Comparison of ENCODE assay signal across 38 mouse cellular contexts in the genomic region with DNA sequence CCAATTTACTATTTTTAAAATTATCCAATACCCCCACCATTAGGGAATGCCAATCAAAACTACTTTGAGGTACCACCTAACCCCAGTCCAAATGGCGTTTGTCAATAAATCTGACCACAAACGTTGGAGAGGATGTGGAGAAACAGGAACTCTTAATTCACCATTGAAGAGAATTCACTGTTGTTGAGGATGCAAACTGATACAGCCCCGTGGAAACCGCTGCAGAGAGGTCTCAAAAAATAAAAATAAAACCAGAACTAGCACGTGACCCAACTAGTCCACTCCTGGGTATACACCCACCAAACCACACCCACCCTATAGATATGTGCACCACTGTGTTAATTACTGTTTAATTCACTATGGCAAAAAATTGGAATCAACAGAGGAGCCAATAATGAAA. TPM values are rescaled to one million over a fixed set of nuclear protein-coding genes. Genes with fewer than 3 reads are reported as not detected.
DNase-seq lines count a peak whose midpoint lies in the region; ATAC-seq and TF ChIP-seq lines count a peak whose summit lies in the region.
"Had no signal": no experiment of that assay in that cellular context is flagged by ENCODE, and none has a peak within 500 bp of the region (broad histone marks: within the 10 kb centered on the region; RNA-seq: fewer than 3 reads in every experiment).

No protein-coding gene starts in this region.

- peaks cover 12% of the 10 kb centered on the region for H3K27me3 ChIP-seq in CH12.LX (replicated peaks)
- H3K27me3 ChIP-seq in liver, embryonic 16.5 days (ENCODE audit: control insufficient read depth, insufficient read depth, low read depth, low read length): no peaks in the 10 kb centered on the region
- H3K27me3 ChIP-seq in forebrain, embryonic 16.5 days (replicated peaks; ENCODE audit: control insufficient read depth, insufficient read depth, low read length): no peaks in the 10 kb centered on the region
- H3K27me3 ChIP-seq: embryonic facial prominence, embryonic 15.5 days; forebrain, embryonic 15.5 days; heart, embryonic 15.5 days; hindbrain, embryonic 12.5 days; intestine, embryonic 15.5 days; neural tube, embryonic 15.5 days; Patski had no signal

- dilution Hi-C loops in CH12.LX (cut with MboI; ENCODE audit: extremely low pct_ligation_motif_present, extremely low pct_unique_long_range_greater_than_20kb, low sequenced_read_pairs): no loop called here

- in situ Hi-C loops in CH12.LX (cut with MboI; ENCODE audit: low pct_ligation_motif_present, low pct_unique_long_range_greater_than_20kb, low sequenced_read_pairs): no loop called here

- no peak overlapping the region for H3K27ac ChIP-seq in CH12.LX (ENCODE audit: insufficient read depth, low read depth)
- H3K27ac ChIP-seq in liver, embryonic 16.5 days (ENCODE audit: low read length): no peak overlapping the region; the same call in 1 of the 2 replicates
- H3K27ac ChIP-seq in forebrain, embryonic 16.5 days (ENCODE audit: low read length): no peak overlapping the region
- H3K27ac ChIP-seq: embryonic facial prominence, embryonic 10.5 days; embryonic facial prominence, embryonic 15.5 days; forebrain, embryonic 10.5 days; forebrain, embryonic 15.5 days; heart, embryonic 10.5 days; hindbrain, embryonic 12.5 days; hindbrain, postnatal 0 days; kidney, postnatal 0 days; limb, embryonic 12.5 days; neural tube, embryonic 15.5 days had no signal

- no peak for TF ChIP-seq POLR2A in CH12.LX (IDR thresholded peaks at IDR 0.05; ENCODE audit: low read depth, low read length)

- TF ChIP-seq RAD21 in CH12.LX (IDR thresholded peaks at IDR 0.05; ENCODE audit: low read depth, low read length): no peak

- no peak overlapping the region for H3K4me3 ChIP-seq in CH12.LX (replicated peaks in 1 of 3; ENCODE audit: low read depth in 2 of 3, low read length in 2 of 3, poor library complexity in 1 of 3)
- peak overlapping the region; percentile 18; the same call in 1 of the 2 replicates for H3K4me3 ChIP-seq in liver, embryonic 16.5 days (ENCODE audit: low read depth, low read length)
- H3K4me3 ChIP-seq in forebrain, embryonic 16.5 days (replicated peaks; ENCODE audit: low read length): no peak overlapping the region
- H3K4me3 ChIP-seq: embryonic facial prominence, embryonic 10.5 days; embryonic facial prominence, embryonic 15.5 days; forebrain, embryonic 10.5 days; forebrain, embryonic 15.5 days; heart, embryonic 10.5 days; heart, embryonic 15.5 days; hindbrain, embryonic 12.5 days; intestine, embryonic 15.5 days; limb, embryonic 12.5 days; neural tube, embryonic 15.5 days had no signal

- WGBS in liver, embryonic 16.5 days (ENCODE audit: insufficient replicate concordance): 14% methylated on average over 5 of the region's 5 CpGs
- WGBS in forebrain, embryonic 16.5 days: 78% methylated on average over 5 of the region's 5 CpGs

- no peak for DNase-seq in CH12.LX (ENCODE audit: extremely low read depth)
- no peak for DNase-seq in urinary bladder, postnatal 25 days (ENCODE audit: low spot score)
- DNase-seq in urinary bladder, postnatal 14 days (ENCODE audit: low spot score): no peak
- no peak for DNase-seq in adrenal gland, adult 18-20 months (ENCODE audit: low spot score in 2 of 2)
- DNase-seq: adrenal gland, postnatal 14 days; B cell, adult 2 months; cerebellum, adult 11-12 months; cerebellum, adult 9-11 months; gastrocnemius, postnatal 14 days; heart, adult 11 months; kidney, adult 8-10 months; kidney, postnatal 4 days; lung, adult 18-20 months; lung, postnatal 4 days; midbrain, embryonic 14.5 days; retina, postnatal 1 day; right cerebral cortex, postnatal 25 days; spleen, adult 18-20 months; thymus, adult 18-20 months; thymus, postnatal 25 days had no signal

- no peaks in the 10 kb centered on the region for H3K79me2 ChIP-seq in CH12.LX (replicated peaks; ENCODE audit: control insufficient read depth, extremely low read depth, insufficient read depth, poor library complexity, severe bottlenecking)

- H3K4me1 ChIP-seq in CH12.LX (ENCODE audit: control insufficient read depth in 1 of 2, insufficient read depth in 2 of 2): peaks cover 0 to 3% of the 10 kb centered on the region in 2 experiments; a peak in 2 of 4 replicates
- peaks cover 26% of the 10 kb centered on the region for H3K4me1 ChIP-seq in liver, embryonic 16.5 days (ENCODE audit: control insufficient read depth, low read depth, low read length)
- H3K4me1 ChIP-seq in forebrain, embryonic 16.5 days (replicated peaks; ENCODE audit: control insufficient read depth, insufficient read depth, low read length): no peaks in the 10 kb centered on the region
- H3K4me1 ChIP-seq: forebrain, embryonic 15.5 days; hindbrain, embryonic 12.5 days; neural tube, embryonic 15.5 days had no signal

- peak; percentile 85 for ATAC-seq in common myeloid progenitor, adult 5-6 weeks (replicated peaks; ENCODE audit: low read depth, poor library complexity, severe bottlenecking)
- peak; percentile 22 to 48; a peak in 1 of 4 replicates for ATAC-seq in hematopoietic stem cell, adult 5-6 weeks (replicated peaks in 1 of 2; ENCODE audit: insufficient read depth in 1 of 2, low FRiP score in 2 of 2, low TSS enrichment in 1 of 2, low read depth in 1 of 2, poor library complexity in 2 of 2, severe bottlenecking in 2 of 2)
- ATAC-seq in liver, embryonic 16.5 days (ENCODE audit: low read depth): peak; percentile 61
- no peak for ATAC-seq in forebrain, embryonic 16.5 days
- ATAC-seq: forebrain, embryonic 15.5 days; hindbrain, postnatal 0 days; lung, postnatal 0 days; Patski had no signal

- H3K36me3 ChIP-seq in CH12.LX (replicated peaks in 1 of 2; ENCODE audit: control insufficient read depth in 1 of 2, insufficient read depth in 1 of 2, low read length in 1 of 2): no peaks in the 10 kb centered on the region
- no peaks in the 10 kb centered on the region for H3K36me3 ChIP-seq in liver, embryonic 16.5 days (ENCODE audit: control insufficient read depth, insufficient read depth)
- no peaks in the 10 kb centered on the region for H3K36me3 ChIP-seq in forebrain, embryonic 16.5 days (ENCODE audit: control insufficient read depth, insufficient read depth)
- H3K36me3 ChIP-seq: embryonic facial prominence, embryonic 10.5 days; embryonic facial prominence, embryonic 15.5 days; forebrain, embryonic 10.5 days; forebrain, embryonic 15.5 days; heart, embryonic 10.5 days; heart, embryonic 15.5 days; hindbrain, embryonic 12.5 days; intestine, embryonic 15.5 days; limb, embryonic 12.5 days; neural tube, embryonic 15.5 days had no signal

- no peak overlapping the region for H3K9ac ChIP-seq in CH12.LX (ENCODE audit: insufficient read depth, low read depth)
- peak overlapping the region; percentile 12; the same call in 1 of the 2 replicates for H3K9ac ChIP-seq in liver, embryonic 16.5 days (ENCODE audit: low read depth, low read length)
- H3K9ac ChIP-seq in forebrain, embryonic 16.5 days (replicated peaks; ENCODE audit: low read depth, low read length): no peak overlapping the region
- H3K9ac ChIP-seq: embryonic facial prominence, embryonic 15.5 days; forebrain, embryonic 15.5 days; heart, embryonic 15.5 days; hindbrain, embryonic 12.5 days; intestine, embryonic 15.5 days; limb, embryonic 12.5 days; neural tube, embryonic 15.5 days had no signal

- no peaks in the 10 kb centered on the region for H3K9me3 ChIP-seq in CH12.LX (replicated peaks; ENCODE audit: low read length)
- no peaks in the 10 kb centered on the region for H3K9me3 ChIP-seq in liver, embryonic 16.5 days (replicated peaks; ENCODE audit: control insufficient read depth, low read length)
- H3K9me3 ChIP-seq in forebrain, embryonic 16.5 days (ENCODE audit: control insufficient read depth, low read length): no peaks in the 10 kb centered on the region
- H3K9me3 ChIP-seq: embryonic facial prominence, embryonic 10.5 days; embryonic facial prominence, embryonic 15.5 days; forebrain, embryonic 10.5 days; forebrain, embryonic 15.5 days; heart, embryonic 10.5 days; heart, embryonic 15.5 days; hindbrain, embryonic 12.5 days; intestine, embryonic 15.5 days; limb, embryonic 12.5 days; neural tube, embryonic 15.5 days had no signal

- no peak for TF ChIP-seq CTCF in CH12.LX (conservative IDR thresholded peaks at IDR 0.05 in 1 of 2, IDR thresholded peaks at IDR 0.05 in 1 of 2; ENCODE audit: low read depth in 2 of 2, low read length in 2 of 2)

- no peak for TF ChIP-seq EP300 in CH12.LX (IDR thresholded peaks at IDR 0.05; ENCODE audit: low read length)

- no peak overlapping the region for H3K4me2 ChIP-seq in CH12.LX (ENCODE audit: insufficient read depth, low read depth, poor library complexity, severe bottlenecking)
- H3K4me2 ChIP-seq in liver, embryonic 16.5 days (ENCODE audit: low read depth, low read length): peak overlapping the region; percentile 35; the same call in 1 of the 2 replicates
- H3K4me2 ChIP-seq in forebrain, embryonic 16.5 days (ENCODE audit: low read length): no peak overlapping the region
- H3K4me2 ChIP-seq: embryonic facial prominence, embryonic 15.5 days; forebrain, embryonic 15.5 days; hindbrain, embryonic 12.5 days; limb, embryonic 12.5 days; neural tube, embryonic 15.5 days had no signal

TF ChIP-seq in CH12.LX, 34 proteins besides CTCF, POLR2A, EP300 and RAD21 (continues in another document):
- TF ChIP-seq UBTF (IDR thresholded peaks at IDR 0.05; ENCODE audit: low read depth, low read length) (no peak), SMC3 (IDR thresholded peaks at IDR 0.05; ENCODE audit: low read depth, low read length) (no peak), HCFC1 (IDR thresholded peaks at IDR 0.05; ENCODE audit: low read depth, low read length) (no peak), NELFE (IDR thresholded peaks at IDR 0.05; ENCODE audit: low read depth, low read length) (no peak), SIN3A (IDR thresholded peaks at IDR 0.05; ENCODE audit: low read length) (no peak)

RNA-seq across cellular contexts. Expression of a gene that starts 27.7 kb away (rescaled TPM):
- total RNA-seq in CH12.LX (2012; rRNA removed): 32.9 and 35.5 TPM in 2 replicates
- 36.8 and 43.3 TPM in 2 replicates for total RNA-seq in CH12.LX (2014; rRNA removed)
- 35.1 and 41.6 TPM in 2 replicates for polyA plus RNA-seq in CH12.LX (2012; ENCODE audit: insufficient read length, low read depth)
- total RNA-seq in common myeloid progenitor, adult 5-6 weeks (2017): 28.1 and 29.6 TPM in 2 replicates
- total RNA-seq in hematopoietic stem cell, adult 5-6 weeks (2017): 19.6 and 20.4 TPM in 2 replicates
- 17.6 and 17.7 TPM in 2 replicates for polyA plus RNA-seq in liver, embryonic 16.5 days (2015; fragmentation: Nextera tagmentation; extraction: Ambion mirVana)
- 10 to 100 TPM; 23.3 to 24.3 TPM for total RNA-seq in adrenal gland, adult 18-20 months (2021)
- polyA plus RNA-seq in forebrain, embryonic 16.5 days (2015; fragmentation: Nextera tagmentation; extraction: Ambion mirVana): 39.0 and 39.2 TPM in 2 replicates

RNA-seq across cellular contexts. Expression of a gene that starts 44.4 kb away (rescaled TPM):
- total RNA-seq in CH12.LX (2012; rRNA removed): 0.17 and 0.30 TPM in 2 replicates
- 0.13 and 0.14 TPM in 2 replicates for total RNA-seq in CH12.LX (2014; rRNA removed)
- 0.15 TPM in 1 of 2 replicates, not detected in the other for polyA plus RNA-seq in CH12.LX (2012; ENCODE audit: insufficient read length, low read depth)
- 0.91 and 1.2 TPM in 2 replicates for total RNA-seq in common myeloid progenitor, adult 5-6 weeks (2017)
- total RNA-seq in hematopoietic stem cell, adult 5-6 weeks (2017): 2.1 and 3.4 TPM in 2 replicates
- 1.6 and 1.7 TPM in 2 replicates for polyA plus RNA-seq in liver, embryonic 16.5 days (2015; fragmentation: Nextera tagmentation; extraction: Ambion mirVana)
- total RNA-seq in adrenal gland, adult 18-20 months (2021): 10 to 100 TPM; 17.5 to 20.2 TPM
- polyA plus RNA-seq in forebrain, embryonic 16.5 days (2015; fragmentation: Nextera tagmentation; extraction: Ambion mirVana): 0.51 and 1.1 TPM in 2 replicates
